18 mouse cellular contexts compared by ENCODE assay signal in the genomic region with DNA sequence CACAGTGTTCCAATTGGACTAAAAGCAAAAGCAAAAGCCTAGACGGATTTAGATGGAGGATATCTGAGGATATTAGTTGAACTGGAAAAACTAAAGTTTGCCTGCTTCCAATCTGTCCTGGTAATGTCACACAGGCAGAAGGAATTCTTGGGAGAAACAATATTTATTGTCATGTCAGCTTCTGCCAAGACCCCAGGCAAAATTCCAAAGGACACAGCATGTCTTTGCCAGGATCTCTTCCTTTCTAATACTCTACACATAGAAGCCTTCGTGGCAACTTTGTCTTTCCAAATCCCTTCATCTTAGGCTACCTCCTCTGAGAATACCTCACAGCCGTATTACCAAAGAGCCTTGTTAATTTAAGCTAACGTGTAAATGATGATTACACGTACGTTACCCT. TPM values are rescaled to one million over a fixed set of nuclear protein-coding genes. Genes with fewer than 3 reads are reported as not detected.
DNase-seq lines count a peak whose midpoint lies in the region; ATAC-seq and TF ChIP-seq lines count a peak whose summit lies in the region.
"Had no signal": no experiment of that assay in that cellular context is flagged by ENCODE, and none has a peak within 500 bp of the region (broad histone marks: within the 10 kb centered on the region; RNA-seq: fewer than 3 reads in every experiment).

No protein-coding gene starts in this region.

- no peak for TF ChIP-seq EP300 in lung, postnatal 0 days (IDR thresholded peaks at IDR 0.05)

- H3K4me2 ChIP-seq in lung, postnatal 0 days (replicated peaks; ENCODE audit: low read depth, low read length): no peak overlapping the region
- H3K4me2 ChIP-seq: embryonic facial prominence, embryonic 12.5 days; forebrain, embryonic 12.5 days; heart, embryonic 12.5 days; hindbrain, embryonic 15.5 days had no signal

- H3K27ac ChIP-seq in cerebellum, adult 2 months (ENCODE audit: insufficient read depth, low read length): no peak overlapping the region
- no peak overlapping the region for H3K27ac ChIP-seq in lung, postnatal 0 days (ENCODE audit: low read length)
- H3K27ac ChIP-seq: embryonic facial prominence, embryonic 12.5 days; forebrain, embryonic 12.5 days; hindbrain, embryonic 15.5 days had no signal

- no peaks in the 10 kb centered on the region for H3K9me3 ChIP-seq in lung, postnatal 0 days (ENCODE audit: low read length)
- H3K9me3 ChIP-seq: embryonic facial prominence, embryonic 12.5 days; forebrain, embryonic 12.5 days; heart, embryonic 12.5 days; hindbrain, embryonic 15.5 days had no signal

- H3K4me3 ChIP-seq in cerebellum, adult 2 months (replicated peaks; ENCODE audit: insufficient read depth, low read depth, low read length): no peak overlapping the region
- H3K4me3 ChIP-seq in lung, postnatal 0 days (ENCODE audit: low read depth, low read length): no peak overlapping the region
- H3K4me3 ChIP-seq: embryonic facial prominence, embryonic 12.5 days; forebrain, embryonic 12.5 days; heart, embryonic 12.5 days; hindbrain, embryonic 15.5 days had no signal

- DNase-seq in cerebellum, postnatal 14 days: peak; percentile 50 to 55
- no peak for DNase-seq in cerebellum, adult 2 months
- peak; percentile 6 for DNase-seq in left cerebral cortex, postnatal 4 days
- DNase-seq in left cerebral cortex, adult 18-20 months (ENCODE audit: low spot score in 2 of 2): no peak
- peak; percentile 41 for DNase-seq in lung, postnatal 10 days
- DNase-seq in lung, postnatal 0 days (ENCODE audit: low spot score): no peak
- DNase-seq: adrenal gland, adult 8-10 months; cerebellum, adult 11-12 months; cerebellum, postnatal 25 days; gastrocnemius, postnatal 14 days; heart, postnatal 36 days had no signal

- peaks cover 2% of the 10 kb centered on the region; the same call in 1 of the 2 replicates for H3K27me3 ChIP-seq in cerebellum, adult 2 months (ENCODE audit: control insufficient read depth, insufficient read depth, low read length)
- no peaks in the 10 kb centered on the region for H3K27me3 ChIP-seq in lung, postnatal 0 days (replicated peaks; ENCODE audit: insufficient read depth, low read length)
- H3K27me3 ChIP-seq: CH12.LX; heart, embryonic 12.5 days; hindbrain, embryonic 15.5 days had no signal

- no peak for TF ChIP-seq CTCF in cerebellum, adult 2 months (IDR thresholded peaks at IDR 0.05; ENCODE audit: borderline replicate concordance, insufficient read depth, low read depth, low read length)
- TF ChIP-seq CTCF in lung, postnatal 0 days (IDR thresholded peaks at IDR 0.05): no peak

- H3K36me3 ChIP-seq in lung, postnatal 0 days (ENCODE audit: insufficient read depth, low read length): no peaks in the 10 kb centered on the region
- H3K36me3 ChIP-seq: embryonic facial prominence, embryonic 12.5 days; forebrain, embryonic 12.5 days; heart, embryonic 12.5 days; hindbrain, embryonic 15.5 days had no signal

- intact Hi-C loops in left cerebral cortex, postnatal 4 days (cut with DNase I): loop anchor here (10.0 kb wide), 2 partner anchors 116 to 876 kb away; no protein-coding TSS in a partner anchor

- no peak for ATAC-seq in lung, postnatal 0 days
- no peak for ATAC-seq in frontal cortex, adult (ENCODE audit: low TSS enrichment)
- ATAC-seq: forebrain, embryonic 16.5 days had no signal

- H3K9ac ChIP-seq in lung, postnatal 0 days (replicated peaks; ENCODE audit: low read depth): no peak overlapping the region
- H3K9ac ChIP-seq: embryonic facial prominence, embryonic 12.5 days; forebrain, embryonic 12.5 days; heart, embryonic 12.5 days; hindbrain, embryonic 15.5 days had no signal

- 43% methylated on average over 6 of the region's 6 CpGs for WGBS in cerebellum, adult 2 months
- 69% methylated on average over 6 of the region's 6 CpGs for WGBS in lung, postnatal 0 days

- TF ChIP-seq POLR2A in cerebellum, adult 2 months (IDR thresholded peaks at IDR 0.05; ENCODE audit: borderline replicate concordance, insufficient read depth, low read length): no peak

- H3K4me1 ChIP-seq in cerebellum, adult 2 months (ENCODE audit: control insufficient read depth, insufficient read depth, low read length): no peaks in the 10 kb centered on the region
- peaks cover 4% of the 10 kb centered on the region; the same call in 1 of the 2 replicates for H3K4me1 ChIP-seq in lung, postnatal 0 days (ENCODE audit: insufficient read depth, low read depth, low read length)
- H3K4me1 ChIP-seq: heart, embryonic 12.5 days had no signal

RNA-seq across cellular contexts. Expression of a gene that starts 4.7 kb away (rescaled TPM):
- 3.2 and 3.8 TPM in 2 replicates for polyA plus RNA-seq in cerebellum, adult 2 months (2012; rRNA removed)
- 10 to 100 TPM; 14.6 to 20.1 TPM for total RNA-seq in left cerebral cortex, postnatal 4 days (2021)
- total RNA-seq in left cerebral cortex, adult 18-20 months (2021): 1 to 10 TPM; 9.7 to 9.9 TPM
- 6.2 and 7.1 TPM in 2 replicates for polyA plus RNA-seq in lung, postnatal 0 days (2015; fragmentation: Nextera tagmentation; extraction: Ambion mirVana)
- total RNA-seq: CH12.LX had no signal

Comparison
In these comparisons a context has a peak if more than half of its experiments do, and no peak if none do; other contexts are left out.
1. DNase-seq: peak in cerebellum, postnatal 14 days (2 of 2), left cerebral cortex, postnatal 4 days (single experiment) and lung, postnatal 10 days (single experiment); none in cerebellum, adult 2 months (0 of 2), left cerebral cortex, adult 18-20 months (0 of 2) and lung, postnatal 0 days (single experiment).